15 mouse cellular contexts compared by ENCODE assay signal in genomic region chr15:96749534-96750256, GRCm38 (mm10). TPM values are rescaled to one million over a fixed set of nuclear protein-coding genes. Genes with fewer than 3 reads are reported as not detected.
DNase-seq lines count a peak whose midpoint lies in the region; ATAC-seq and TF ChIP-seq lines count a peak whose summit lies in the region.
"Had no signal": no experiment of that assay in that cellular context is flagged by ENCODE, and none has a peak within 500 bp of the region (broad histone marks: within the 10 kb centered on the region; RNA-seq: fewer than 3 reads in every experiment).

No protein-coding gene starts in this region.

- ATAC-seq in midbrain, embryonic 16.5 days, result no peak
- no peak for ATAC-seq in midbrain, embryonic 14.5 days (ENCODE audit: low FRiP score, low TSS enrichment)
- ATAC-seq in heart, postnatal 0 days (ENCODE audit: insufficient read depth, low read depth), result peak; percentile 34
- ATAC-seq in activated CD4-positive, CD25-positive, alpha-beta regulatory T cell, adult 4 months, result no peak
- ATAC-seq: hindbrain, embryonic 16.5 days had no signal

- DNase-seq in heart, adult 2 months, result no peak
- DNase-seq in heart, postnatal 36 days, result no peak
- no peak for DNase-seq in midbrain, embryonic 14.5 days
- peak; percentile 60 for DNase-seq in heart, postnatal 0 days (ENCODE audit: low spot score)
- DNase-seq in adrenal gland, adult (ENCODE audit: inconsistent age in 2 of 2, low spot score in 1 of 2), result no peak
- DNase-seq: cerebellum, adult 8-10 months; embryo, embryonic 11 days; gastrocnemius, postnatal 14 days; lung, postnatal 4 days; thymus, postnatal 4 days had no signal

- no peak for TF ChIP-seq CTCF in heart, adult 2 months (IDR thresholded peaks at IDR 0.05)
- TF ChIP-seq CTCF in heart, postnatal 0 days (IDR thresholded peaks at IDR 0.05; ENCODE audit: low read depth), result no peak
- TF ChIP-seq CTCF in small intestine, adult 2 months (IDR thresholded peaks at IDR 0.05; ENCODE audit: extremely low read depth, insufficient read length, insufficient replicate concordance, low read depth, low read length), result no peak

- no peaks in the 10 kb centered on the region for H3K79me2 ChIP-seq in heart, adult 2 months (replicated peaks; ENCODE audit: control insufficient read depth, insufficient read depth, low read length)

- 45% methylated on average over 9 of the region's 9 CpGs for WGBS in heart, adult 2 months
- 71% methylated on average over 9 of the region's 9 CpGs for WGBS in midbrain, embryonic 16.5 days
- WGBS in midbrain, embryonic 14.5 days, result 81% methylated on average over 9 of the region's 9 CpGs
- 26% methylated on average over 9 of the region's 9 CpGs for WGBS in heart, postnatal 0 days
- WGBS in small intestine, adult 2 months, result 21% methylated on average over 9 of the region's 9 CpGs

- no peaks in the 10 kb centered on the region for H3K27me3 ChIP-seq in heart, adult 2 months (ENCODE audit: control insufficient read depth, insufficient read depth, low read length)
- no peaks in the 10 kb centered on the region for H3K27me3 ChIP-seq in midbrain, embryonic 16.5 days (ENCODE audit: control insufficient read depth, insufficient read depth, low read depth, low read length)
- H3K27me3 ChIP-seq in midbrain, embryonic 14.5 days (ENCODE audit: control insufficient read depth, insufficient read depth, low read length), result no peaks in the 10 kb centered on the region
- no peaks in the 10 kb centered on the region for H3K27me3 ChIP-seq in heart, postnatal 0 days (ENCODE audit: control insufficient read depth, insufficient read depth, low read length)
- no peaks in the 10 kb centered on the region for H3K27me3 ChIP-seq in small intestine, adult 2 months (ENCODE audit: control insufficient read depth, insufficient read depth, low read length)
- H3K27me3 ChIP-seq: stomach, embryonic 15.5 days had no signal

- intact Hi-C loops in heart, adult 2 months (cut with DNase I), result loop anchor here (5.0 kb wide), 3 partner anchors 37 to 188 kb away; no protein-coding TSS in a partner anchor
- intact Hi-C loops in heart, postnatal 36 days (cut with DNase I), result loop anchor here (2.0 to 5.0 kb wide), 3 partner anchors 43 to 83 kb away; partner anchors contain the start of gene Slc38a2

- peaks cover 6% of the 10 kb centered on the region for H3K4me1 ChIP-seq in heart, adult 2 months (ENCODE audit: control insufficient read depth, insufficient read depth, low read length)
- no peaks in the 10 kb centered on the region for H3K4me1 ChIP-seq in midbrain, embryonic 16.5 days (ENCODE audit: control insufficient read depth, insufficient read depth, low read length)
- H3K4me1 ChIP-seq in midbrain, embryonic 14.5 days (ENCODE audit: control insufficient read depth, insufficient read depth, low read length), result no peaks in the 10 kb centered on the region
- peaks cover 18% of the 10 kb centered on the region for H3K4me1 ChIP-seq in heart, postnatal 0 days (ENCODE audit: control insufficient read depth, insufficient read depth)
- peaks cover 3% of the 10 kb centered on the region; the same call in 1 of the 2 replicates for H3K4me1 ChIP-seq in small intestine, adult 2 months (ENCODE audit: control insufficient read depth, insufficient read depth, insufficient read length, low read length)
- H3K4me1 ChIP-seq: stomach, embryonic 15.5 days had no signal

- peak overlapping the region; percentile 16 for H3K4me2 ChIP-seq in midbrain, embryonic 16.5 days (ENCODE audit: low read length)
- no peak overlapping the region for H3K4me2 ChIP-seq in midbrain, embryonic 14.5 days (ENCODE audit: low read length)
- H3K4me2 ChIP-seq in heart, postnatal 0 days (ENCODE audit: low read depth, low read length), result peak overlapping the region; percentile 29; the same call in 1 of the 2 replicates
- H3K4me2 ChIP-seq: stomach, embryonic 15.5 days had no signal

- H3K9ac ChIP-seq in heart, adult 2 months (ENCODE audit: low read depth, low read length), result peak overlapping the region; percentile 69
- no peak overlapping the region for H3K9ac ChIP-seq in midbrain, embryonic 16.5 days (ENCODE audit: low read depth, low read length)
- H3K9ac ChIP-seq in midbrain, embryonic 14.5 days (replicated peaks; ENCODE audit: low read length), result no peak overlapping the region
- peak overlapping the region; percentile 63 for H3K9ac ChIP-seq in heart, postnatal 0 days (replicated peaks; ENCODE audit: low read depth, low read length)
- H3K9ac ChIP-seq: stomach, embryonic 15.5 days had no signal

- peak overlapping the region; percentile 12; the same call in 1 of the 2 replicates for H3K4me3 ChIP-seq in heart, adult 2 months
- H3K4me3 ChIP-seq in midbrain, embryonic 16.5 days (ENCODE audit: low read depth, low read length), result no peak overlapping the region
- H3K4me3 ChIP-seq in midbrain, embryonic 14.5 days (replicated peaks; ENCODE audit: low read depth, low read length), result no peak overlapping the region
- H3K4me3 ChIP-seq in heart, postnatal 0 days (ENCODE audit: low read depth, low read length), result peak overlapping the region; percentile 3; the same call in 1 of the 2 replicates
- H3K4me3 ChIP-seq in small intestine, adult 2 months (ENCODE audit: low read depth, low read length), result peak overlapping the region; percentile 19; the same call in 1 of the 2 replicates
- H3K4me3 ChIP-seq: stomach, embryonic 15.5 days had no signal

- peak overlapping the region; percentile 95 for H3K27ac ChIP-seq in heart, adult 2 months
- H3K27ac ChIP-seq in midbrain, embryonic 16.5 days (ENCODE audit: low read length), result peak overlapping the region; percentile 10; the same call in 1 of the 2 replicates
- H3K27ac ChIP-seq in midbrain, embryonic 14.5 days (replicated peaks; ENCODE audit: low read depth, low read length), result no peak overlapping the region
- peak overlapping the region; percentile 100 for H3K27ac ChIP-seq in heart, postnatal 0 days (ENCODE audit: low read depth)
- peak overlapping the region; percentile 91 for H3K27ac ChIP-seq in small intestine, adult 2 months (ENCODE audit: insufficient read depth, low read depth, low read length)
- H3K27ac ChIP-seq: stomach, embryonic 15.5 days had no signal

- no peak for TF ChIP-seq POLR2A in heart, adult 2 months (IDR thresholded peaks at IDR 0.05; ENCODE audit: insufficient read depth, low read depth, low read length)
- TF ChIP-seq POLR2A in small intestine, adult 2 months (IDR thresholded peaks at IDR 0.05; ENCODE audit: low read depth, low read length), result no peak

- 0 out of 2 replicates have a peak, but pooled peaks have one; percentile 20 for TF ChIP-seq EP300 in heart, adult 2 months (IDR thresholded peaks at IDR 0.05; ENCODE audit: insufficient read depth, low read depth, low read length)
- no peak for TF ChIP-seq EP300 in heart, postnatal 0 days (IDR thresholded peaks at IDR 0.05; ENCODE audit: low read depth)

- no peaks in the 10 kb centered on the region for H3K9me3 ChIP-seq in midbrain, embryonic 16.5 days (replicated peaks; ENCODE audit: control insufficient read depth, low read length, poor library complexity, severe bottlenecking)
- no peaks in the 10 kb centered on the region for H3K9me3 ChIP-seq in midbrain, embryonic 14.5 days (ENCODE audit: control insufficient read depth, low read length)
- no peaks in the 10 kb centered on the region for H3K9me3 ChIP-seq in heart, postnatal 0 days (replicated peaks; ENCODE audit: control insufficient read depth, low read length)
- H3K9me3 ChIP-seq: stomach, embryonic 15.5 days had no signal

- H3K36me3 ChIP-seq in heart, adult 2 months (ENCODE audit: control insufficient read depth, insufficient read depth, low read length), result no peaks in the 10 kb centered on the region
- H3K36me3 ChIP-seq in midbrain, embryonic 16.5 days (ENCODE audit: control insufficient read depth, insufficient read depth, low read length), result no peaks in the 10 kb centered on the region
- H3K36me3 ChIP-seq in midbrain, embryonic 14.5 days (ENCODE audit: control insufficient read depth, insufficient read depth, low read length), result no peaks in the 10 kb centered on the region
- no peaks in the 10 kb centered on the region for H3K36me3 ChIP-seq in heart, postnatal 0 days (replicated peaks; ENCODE audit: control insufficient read depth, insufficient read depth, low read length)
- H3K36me3 ChIP-seq in small intestine, adult 2 months (ENCODE audit: control insufficient read depth, insufficient read depth, low read length), result no peaks in the 10 kb centered on the region
- H3K36me3 ChIP-seq: stomach, embryonic 15.5 days had no signal

RNA-seq across cellular contexts. Expression of gene Slc38a2, which starts 50.2 kb away (rescaled TPM):
- total RNA-seq in heart, adult 2 months (2021), result 100 to 1,000 TPM; 149 to 209 TPM
- polyA plus RNA-seq in heart, adult 2 months (2012; rRNA removed), result 59.3 and 109 TPM in 2 replicates
- total RNA-seq in heart, postnatal 36 days (2021), result 100 to 1,000 TPM; 173 to 251 TPM
- polyA plus RNA-seq in midbrain, embryonic 16.5 days (2015; fragmentation: Nextera tagmentation; extraction: Ambion mirVana), result 111 and 127 TPM in 2 replicates
- 131 and 159 TPM in 2 replicates for polyA plus RNA-seq in midbrain, embryonic 14.5 days (2014; fragmentation: Nextera tagmentation; extraction: Ambion mirVana)
- total RNA-seq in heart, postnatal 0 days (2014; rRNA removed; ENCODE audit: low replicate concordance), result 225 and 263 TPM in 2 replicates
- polyA plus RNA-seq in heart, postnatal 0 days (2015; fragmentation: Nextera tagmentation; extraction: Ambion mirVana), result 130 and 144 TPM in 2 replicates
- 10.3 and 13.9 TPM in 2 replicates for polyA plus RNA-seq in small intestine, adult 2 months (2012; rRNA removed)
- polyA plus RNA-seq in activated CD4-positive, CD25-positive, alpha-beta regulatory T cell, adult 4 months (2017; shearing (Covaris generic)), result 10 to 100 TPM; 36.1 to 47.0 TPM

Comparison
In these comparisons a context has a peak if more than half of its experiments do, and no peak if none do; other contexts are left out.
1. H3K4me3 ChIP-seq: peak in heart, adult 2 months (single experiment), heart, postnatal 0 days (single experiment) and small intestine, adult 2 months (single experiment); none in midbrain, embryonic 16.5 days (single experiment) and midbrain, embryonic 14.5 days (single experiment).
2. H3K9ac ChIP-seq: peak in heart, adult 2 months (single experiment) and heart, postnatal 0 days (single experiment); none in midbrain, embryonic 16.5 days (single experiment) and midbrain, embryonic 14.5 days (single experiment).